Mouse (Mus musculus) left cerebral cortex, adult 2 months (tissue): Measurements from ENCODE around the gene Spa17. TPM values are rescaled to one million over a fixed set of nuclear protein-coding genes. Genes with fewer than 3 reads are reported as not detected.
A peak's percentile ranks its signal among the peaks of the same experiment; 100 is the strongest.

ENCODE experiments used
- DNase-seq, 2 experiments: peaks; one replicate each; pipeline ENCODE4 v3.0.0; 2021 to 2022; ENCODE audit warnings: low spot score in 2 of 2, mixed read lengths in 1 of 2; ENCODE audit errors: extremely low spot score in 1 of 2
- H3K27ac ChIP-seq: fragments of 200-600 bp; 2 replicates; pipeline ENCODE4 v1.8.1; 2022
- H3K4me3 ChIP-seq: fragments of 200-600 bp; 2 replicates; pipeline ENCODE4 v1.8.1; 2022
- CTCF ChIP-seq: fragments of 200-600 bp; IDR thresholded peaks from 2 replicates; pipeline ENCODE4 v1.8.1; 2022; ENCODE audit warnings: antibody characterized with exemption, mild to moderate bottlenecking, moderate library complexity
- intact Hi-C: fragments of 180-260 bp; cut with DNase I; formaldehyde crosslinking; loops from one replicate; pipeline ENCODE4 v1.15.1; 2025
- total RNA-seq, 2 experiments: library from RNA; stranded (reverse); gene quantifications; 2 replicates each; pipeline ENCODE4 v1.2.3; 2021

The Spa17 gene
- total RNA-seq, 2 experiments from 2014 or later, result 1.7 to 2.1 TPM

GRCm38 (mm10) chr9:37554838-37555748 lies 58.4 kb downstream of the Spa17 start, which contains the start of gene Siae:
Siae (plus strand) TSS chr9:37555698.
- DNase-seq, result no peak
- Histone ChIP-seq H3K4me3 (0 out of 2 replicates have a peak within 1 kb of the TSS, but pooled peaks have one; percentile 4), H3K27ac (peak within 1 kb of the TSS; percentile 85)
- intact Hi-C loops, result loop anchor here (10.0 kb wide), 1 partner anchor 270 kb away; no protein-coding TSS in a partner anchor
- TF ChIP-seq CTCF, result no peak

GRCm38 (mm10) chr9:37554279-37554678 lies 59.2 kb downstream of the Spa17 start:
- no peak for TF ChIP-seq CTCF
- DNase-seq, result no peak
- intact Hi-C loops, result loop anchor here (10.0 kb wide), 1 partner anchor 271 kb away; no protein-coding TSS in a partner anchor
- H3K27ac ChIP-seq, result peak overlapping the region; percentile 85
- H3K4me3 ChIP-seq, result no peak overlapping the region

Other genes starting within 250 kb of the Spa17 start
- 10 to 100 TPM; 53.6 to 53.7 TPM for gene Hepacam, start 246.4 kb downstream of the Spa17 start, total RNA-seq
- gene Robo4, start 211.8 kb downstream of the Spa17 start, total RNA-seq, result 1 to 10 TPM; 8.0 to 9.5 TPM
- 10 to 100 TPM; 30.9 to 34.3 TPM for gene Robo3, start 180.5 kb downstream of the Spa17 start, total RNA-seq
- 10 to 100 TPM; 21.4 to 26.7 TPM for gene Msantd2, start 124.4 kb downstream of the Spa17 start, total RNA-seq
- 10 to 100 TPM; 19.6 to 22.5 TPM for gene Esam, start 85.6 kb downstream of the Spa17 start, total RNA-seq
- gene Vsig2, start 74.5 kb downstream of the Spa17 start, total RNA-seq, result 1 to 10 TPM; 4.1 to 4.5 TPM
- 1,000 to 10,000 TPM; 1,927 to 1,950 TPM for gene Nrgn, start 60.8 kb downstream of the Spa17 start, total RNA-seq
- gene Siae, start 58.0 kb downstream of the Spa17 start, total RNA-seq, result 10 to 100 TPM; 17.1 to 18.8 TPM
- gene Tbrg1, start 43.6 kb upstream of the Spa17 start, total RNA-seq, result 10 to 100 TPM; 52.5 to 59.8 TPM
- not detected for gene Panx3, start 55.5 kb upstream of the Spa17 start, total RNA-seq
- gene Olfr160, start 102.5 kb upstream of the Spa17 start, total RNA-seq, result not detected
- not detected for gene Olfr874, start 131.4 kb upstream of the Spa17 start, total RNA-seq
- not detected for gene Olfr875, start 158.1 kb upstream of the Spa17 start, total RNA-seq
- not detected for gene Olfr876, start 189.3 kb upstream of the Spa17 start, total RNA-seq
- gene Olfr877, start 240.5 kb upstream of the Spa17 start, total RNA-seq, result under 1 TPM in 1 of 2 experiments, not detected in 1; 0.25 TPM